Mouse (Mus musculus) cerebellum, adult 2 months (tissue): ENCODE results near the gene Tmem62. TPM values are rescaled to one million over a fixed set of nuclear protein-coding genes. Genes with fewer than 3 reads are reported as not detected.
"Not testable (repeated sequence)": the region's sequence is repeated elsewhere in the genome, so short reads cannot be mapped to it uniquely, and the experiment has no call there.

Source experiments
- DNase-seq, 2 experiments: peaks; one replicate each; pipeline ENCODE4 v3.0.0; 2021
- H3K27ac ChIP-seq: fragments of 200-500 bp; 2 replicates; pipeline ENCODE4 v1.5.1; 2012; ENCODE audit warnings: low read length, control low read depth, inconsistent platforms; ENCODE audit not compliant: insufficient read depth
- H3K27me3 ChIP-seq: fragments of 200-500 bp; 2 replicates; pipeline ENCODE4 v1.6.1; 2012; ENCODE audit warnings: inconsistent platforms, mild to moderate bottlenecking, low read length, moderate library complexity; ENCODE audit not compliant: control insufficient read depth, insufficient read depth
- H3K4me1 ChIP-seq: fragments of 200-500 bp; 2 replicates; pipeline ENCODE4 v1.6.1; 2011; ENCODE audit warnings: low read length; ENCODE audit not compliant: control insufficient read depth, insufficient read depth
- H3K4me3 ChIP-seq: fragments of 200-500 bp; replicated peaks from 2 replicates; pipeline ENCODE3; 2011; ENCODE audit warnings: mild to moderate bottlenecking, low read depth, low read length, control low read depth; ENCODE audit not compliant: insufficient read depth
- CTCF ChIP-seq: fragments of 200-500 bp; IDR thresholded peaks from 2 replicates; pipeline ENCODE4 v1.5.1; 2011; ENCODE audit warnings: low read depth, mild to moderate bottlenecking, control low read depth, low read length, moderate library complexity, borderline replicate concordance; ENCODE audit not compliant: insufficient read depth
- POLR2A ChIP-seq: fragments of 200-500 bp; IDR thresholded peaks from 2 replicates; pipeline ENCODE4 v1.6.1; 2011; ENCODE audit warnings: low read length, control low read depth, borderline replicate concordance; ENCODE audit not compliant: insufficient read depth
- WGBS: fragments of 180-500 bp; shearing (Covaris S2); methylation state at CpG from one replicate; pipeline ENCODE4 v1.1.7; 2018; 5-methylcytosine and 5-hydroxymethylcytosine counted together
- polyA plus RNA-seq: library from polyadenylated mRNA; depleted of rRNA; stranded (reverse); fragments of >200 nt; gene quantifications from 2 replicates; pipeline ENCODE4 v1.2.3, GENCODE M21; 2012

Gene Tmem62
- polyA plus RNA-seq, 1 experiment, result 68.0 TPM

GRCm38 (mm10) chr2:120963110-120963509 lies 13.7 kb upstream of the Tmem62 start:
- no peak overlapping the region for H3K27ac ChIP-seq
- peaks cover 8% of the 10 kb centered on the region; the same call in 1 of the 2 replicates for H3K4me1 ChIP-seq
- no peak overlapping the region for H3K4me3 ChIP-seq
- H3K27me3 ChIP-seq, result no peaks in the 10 kb centered on the region
- WGBS, result 92% methylated on average over 7 of the region's 7 CpGs
- DNase-seq, result no peak
- TF ChIP-seq CTCF (no peak), POLR2A (no peak)

DNA sequence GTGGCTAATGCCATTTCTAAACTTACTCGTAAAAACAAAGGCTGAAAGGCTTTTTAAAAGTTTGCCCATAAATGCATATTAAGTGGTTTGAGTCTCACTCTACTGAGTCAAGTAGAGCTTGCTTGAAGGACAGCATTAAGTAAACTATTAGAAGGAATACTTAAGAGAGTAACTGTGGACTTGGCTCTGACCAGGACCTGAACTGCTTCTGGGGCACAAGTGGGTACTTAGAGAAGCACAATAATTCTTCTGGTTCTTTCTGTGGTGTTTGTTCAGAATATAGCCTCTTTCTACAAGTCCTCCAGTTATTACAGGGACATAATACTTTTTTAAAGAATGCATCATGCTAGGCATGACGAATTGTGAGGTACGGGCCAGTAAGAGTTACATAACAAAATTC lies 11.3 kb upstream of the Tmem62 start:
- H3K4me3 ChIP-seq, result no peak overlapping the region
- H3K27ac ChIP-seq, result no peak overlapping the region
- DNase-seq, result no peak
- no peak for TF ChIP-seq CTCF
- no peak for TF ChIP-seq POLR2A
- H3K4me1 ChIP-seq, result peaks cover 8% of the 10 kb centered on the region; the same call in 1 of the 2 replicates
- no peaks in the 10 kb centered on the region for H3K27me3 ChIP-seq
- WGBS, result 84% methylated on average over 3 of the region's 3 CpGs

- H3K27me3 ChIP-seq, result no peaks in the 10 kb centered on the region
- H3K27ac ChIP-seq, result peak overlapping the region; percentile 86
- 0% methylated on average over 23 of the region's 23 CpGs for WGBS
- peak overlapping the region; percentile 97 for H3K4me3 ChIP-seq
- peak; percentile 38 to 54 for DNase-seq
- no peak for TF ChIP-seq POLR2A
- no peak for TF ChIP-seq CTCF
- H3K4me1 ChIP-seq, result peaks cover 8% of the 10 kb centered on the region; the same call in 1 of the 2 replicates
These were observed 6.7 kb upstream of the Tmem62 start for GRCm38 (mm10) chr2:120970045-120970539.

DNA sequence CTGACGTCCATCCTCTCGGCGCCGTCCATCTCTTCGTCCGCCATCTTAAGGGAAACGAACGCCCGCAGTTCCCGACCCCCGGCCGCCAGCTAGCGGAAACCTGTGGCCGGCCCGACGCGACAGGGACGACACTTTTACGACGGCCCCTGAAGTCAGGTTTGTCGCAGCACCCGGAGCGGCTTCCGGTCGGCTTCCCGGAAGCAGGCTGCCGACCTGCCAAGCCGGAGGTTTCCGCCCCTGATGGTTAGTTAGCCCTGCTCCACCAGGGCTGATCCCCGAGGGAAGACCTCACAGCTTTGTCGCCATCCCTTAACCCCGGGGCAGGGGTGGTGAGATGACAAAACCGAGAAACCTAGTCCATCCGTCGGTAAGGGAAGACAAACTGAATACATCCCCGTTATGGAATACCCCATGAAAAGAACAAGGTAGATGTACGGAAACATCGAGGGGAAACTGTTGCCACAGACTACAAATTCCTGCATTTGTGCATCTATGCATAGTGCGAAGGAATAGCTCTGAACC lies 6.2 kb upstream of the Tmem62 start, which contains the start of gene Ubr1:
TSS of gene Ubr1 (minus strand) at position 157 of the 522 bp plus-strand sequence.
- peak within 1 kb of the TSS; percentile 97 for H3K4me3 ChIP-seq
- H3K4me1 ChIP-seq, result peaks cover 8% of the 10 kb centered on the region; the same call in 1 of the 2 replicates
- peak; percentile 86 to 89 for DNase-seq
- under 1% methylated on average over 39 of the region's 39 CpGs for WGBS
- no peaks in the 10 kb centered on the region for H3K27me3 ChIP-seq
- peak within 1 kb of the TSS; percentile 86 for H3K27ac ChIP-seq
- TF ChIP-seq POLR2A, result peak; percentile 95
- TF ChIP-seq CTCF, result no peak

DNA sequence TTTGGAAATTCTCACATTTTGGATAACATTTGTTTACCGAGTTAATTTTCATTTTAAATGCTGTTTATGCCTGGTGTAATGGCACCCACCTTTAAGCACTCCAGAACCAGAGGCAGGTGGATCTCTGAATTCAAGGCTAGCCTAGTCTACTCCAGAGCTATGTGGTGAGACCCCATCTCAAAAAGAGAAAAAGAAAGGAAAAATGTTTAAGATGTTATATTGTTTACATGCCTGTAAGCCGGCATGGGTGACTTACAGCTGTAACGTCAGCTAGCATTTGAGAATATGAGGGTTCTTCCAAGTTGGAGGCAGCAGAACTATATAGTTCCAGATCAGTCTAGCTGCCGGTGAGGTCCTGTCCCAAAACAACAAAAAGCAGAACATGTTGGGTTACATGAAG lies 5.1 kb upstream of the Tmem62 start:
- Histone ChIP-seq H3K4me1 (peaks cover 8% of the 10 kb centered on the region; the same call in 1 of the 2 replicates), H3K4me3 (no peak overlapping the region), H3K27ac (no peak overlapping the region), H3K27me3 (no peaks in the 10 kb centered on the region)
- 91% methylated on average over 4 of the region's 4 CpGs for WGBS
- DNase-seq, result no peak
- no peak for TF ChIP-seq POLR2A
- TF ChIP-seq CTCF, result no peak

GRCm38 (mm10) chr2:120972257-120972656 lies 4.6 kb upstream of the Tmem62 start:
- WGBS, result 96% methylated on average over 8 of the region's 8 CpGs
- H3K27ac ChIP-seq, H3K4me3 ChIP-seq: not testable (repeated sequence)

DNA sequence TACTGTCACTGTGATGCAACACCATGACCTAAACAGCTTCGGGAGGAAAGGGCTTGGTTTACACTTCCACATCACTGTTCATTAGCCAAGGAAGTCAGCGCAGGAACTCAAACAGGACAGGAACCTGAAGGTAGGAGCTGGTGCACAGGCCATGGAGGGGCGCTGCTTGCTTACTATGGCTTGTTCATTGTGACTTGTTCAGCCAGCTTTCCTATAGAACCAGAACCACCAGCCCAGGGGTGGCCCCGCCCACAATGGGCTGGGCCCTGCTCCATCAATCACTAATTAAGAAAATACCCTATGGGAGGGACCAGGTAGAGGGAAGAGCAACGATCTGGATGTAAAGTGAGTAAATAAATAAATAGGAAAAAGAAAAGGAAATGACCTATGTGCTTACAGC lies 3.9 kb upstream of the Tmem62 start:
- WGBS, result 21% methylated on average over 5 of the region's 5 CpGs
- no peak overlapping the region for H3K27ac ChIP-seq
- H3K4me1 ChIP-seq, result no peaks in the 10 kb centered on the region; the same call in 1 of the 2 replicates
- H3K27me3 ChIP-seq, result no peaks in the 10 kb centered on the region
- H3K4me3 ChIP-seq, result no peak overlapping the region
- TF ChIP-seq POLR2A (no peak), CTCF (peak; percentile 30; the same call in 1 of the 2 replicates)
- DNase-seq, result peak in 1 of 2 experiments; percentile 29

More at GRCm38 (mm10) chr2:120972257-120972656, 4.6 kb upstream of the Tmem62 start:
- DNase-seq, H3K4me1 ChIP-seq, H3K27me3 ChIP-seq: not testable (repeated sequence)

DNA sequence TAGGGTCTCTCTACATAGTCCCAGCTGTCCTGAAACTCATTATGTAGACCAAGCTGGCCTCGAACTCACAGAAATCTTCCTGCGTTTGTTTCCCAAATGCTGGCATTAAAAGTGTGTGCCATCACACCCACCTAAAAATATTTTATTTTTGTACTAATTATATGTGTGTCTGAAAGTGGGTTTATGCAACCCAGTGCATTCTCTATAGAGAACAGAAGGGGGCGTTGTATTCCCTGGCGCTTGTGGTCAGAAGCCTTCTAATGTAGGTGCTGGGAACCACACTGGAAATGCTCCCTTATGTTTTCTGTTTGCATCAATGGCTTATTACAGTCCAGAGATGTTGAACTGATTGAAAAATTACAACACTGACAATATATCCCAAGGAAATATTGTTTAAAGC lies 509 bp upstream of the Tmem62 start:
- Histone ChIP-seq H3K4me1 (no peaks in the 10 kb centered on the region; the same call in 1 of the 2 replicates), H3K27me3 (no peaks in the 10 kb centered on the region), H3K4me3 (peak overlapping the region; percentile 80), H3K27ac (no peak overlapping the region)
- peak in 1 of 2 experiments; percentile 45 for DNase-seq
- WGBS, result 55% methylated on average over 4 of the region's 4 CpGs
- no peak for TF ChIP-seq POLR2A
- TF ChIP-seq CTCF, result no peak; the same call in 1 of the 2 replicates
